Mouse (Mus musculus) urinary bladder, postnatal 10 days (tissue): Measurements from ENCODE around the gene Cox11.
A peak's percentile ranks its signal among the peaks of the same experiment; 100 is the strongest.

Experiments
- DNase-seq: peaks from one replicate; pipeline ENCODE4 v3.0.0; 2022; ENCODE audit warnings: low spot score

The Cox11 gene

GRCm38 (mm10) chr11:90664345-90664986 lies 26.5 kb downstream of the Cox11 start:
- DNase-seq, result no peak

GRCm38 (mm10) chr11:90665161-90665560 lies 27.2 kb downstream of the Cox11 start:
- no peak for DNase-seq

DNA sequence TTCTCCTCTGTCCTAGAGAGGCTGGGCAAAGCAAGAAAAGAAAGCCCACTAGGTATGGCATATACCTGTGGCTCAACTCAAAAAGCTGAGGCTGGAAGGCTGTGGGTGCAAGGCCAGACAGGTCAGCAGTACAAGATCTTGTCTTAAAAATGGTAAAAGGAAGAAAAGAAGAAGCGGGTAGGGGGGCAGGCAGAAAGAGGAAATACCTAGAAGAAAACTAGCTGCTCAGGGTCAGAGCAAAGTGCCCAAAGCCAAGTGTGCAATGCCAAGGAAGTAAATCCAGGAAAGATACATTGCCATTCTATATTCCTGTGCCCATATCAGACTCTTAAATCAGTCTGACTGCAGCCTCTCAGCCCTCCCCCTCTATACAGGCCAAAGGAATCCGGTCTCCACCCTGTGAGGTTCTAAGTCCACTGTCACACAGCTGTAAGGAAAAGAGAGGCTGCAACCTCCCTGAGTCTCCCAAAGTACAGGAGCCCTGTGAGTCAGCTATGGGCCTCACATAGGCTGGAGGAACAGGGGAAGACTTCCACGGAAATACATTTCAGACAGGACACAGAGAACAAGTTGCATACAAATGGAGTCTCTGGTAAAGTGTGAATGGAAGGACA lies 28.3 kb downstream of the Cox11 start:
- no peak for DNase-seq

- no peak for DNase-seq
Measured at GRCm38 (mm10) chr11:90666916-90667315, 28.9 kb downstream of the Cox11 start.

DNA sequence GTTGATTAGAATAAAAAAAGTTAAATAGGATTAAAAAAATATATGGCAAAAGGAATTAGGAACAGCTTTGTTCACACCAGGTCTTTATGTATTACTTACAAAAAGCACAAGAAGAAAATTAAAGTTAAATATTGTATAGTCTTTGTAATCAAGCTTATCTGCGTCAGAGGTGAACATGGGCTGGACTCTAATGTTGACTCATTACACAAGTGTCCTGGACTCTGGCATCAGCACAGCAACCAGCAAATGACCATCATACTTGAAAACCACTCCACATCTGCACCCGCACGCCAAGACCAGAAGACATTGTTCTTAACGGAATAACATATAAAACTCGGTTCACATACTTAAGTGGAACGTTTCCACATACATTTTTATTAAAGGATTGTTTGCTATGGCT lies 29.4 kb downstream of the Cox11 start:
- DNase-seq, result no peak

GRCm38 (mm10) chr11:90675479-90676110 lies 37.6 kb downstream of the Cox11 start:
- DNase-seq, result no peak

GRCm38 (mm10) chr11:90677027-90677426 lies 39.1 kb downstream of the Cox11 start:
- no peak for DNase-seq

GRCm38 (mm10) chr11:90677771-90678288 lies 39.9 kb downstream of the Cox11 start:
- no peak for DNase-seq

DNA sequence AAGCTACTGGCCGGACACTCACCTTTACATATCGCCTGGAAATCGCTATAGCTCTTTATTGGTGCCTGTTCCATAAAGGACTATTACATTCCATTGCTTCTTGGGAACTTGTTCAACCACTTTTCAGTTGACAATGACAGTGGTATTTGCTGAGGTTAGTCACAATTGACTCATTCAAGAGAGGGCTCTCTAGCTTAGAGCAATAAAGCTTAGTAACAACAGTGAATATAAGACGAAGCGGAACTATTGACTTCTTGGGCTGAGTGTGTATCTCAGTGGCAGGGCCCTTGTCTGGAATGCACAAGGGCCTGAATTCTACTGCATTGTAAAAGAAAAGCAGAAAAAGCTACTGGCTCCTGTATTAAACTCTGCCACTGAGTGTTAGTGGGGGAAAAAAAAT lies 40.6 kb downstream of the Cox11 start:
- DNase-seq, result no peak

- no peak for DNase-seq
Measured at GRCm38 (mm10) chr11:90681171-90681570, 43.2 kb downstream of the Cox11 start.

GRCm38 (mm10) chr11:90684765-90685164 lies 46.8 kb downstream of the Cox11 start:
- DNase-seq, result no peak

DNA sequence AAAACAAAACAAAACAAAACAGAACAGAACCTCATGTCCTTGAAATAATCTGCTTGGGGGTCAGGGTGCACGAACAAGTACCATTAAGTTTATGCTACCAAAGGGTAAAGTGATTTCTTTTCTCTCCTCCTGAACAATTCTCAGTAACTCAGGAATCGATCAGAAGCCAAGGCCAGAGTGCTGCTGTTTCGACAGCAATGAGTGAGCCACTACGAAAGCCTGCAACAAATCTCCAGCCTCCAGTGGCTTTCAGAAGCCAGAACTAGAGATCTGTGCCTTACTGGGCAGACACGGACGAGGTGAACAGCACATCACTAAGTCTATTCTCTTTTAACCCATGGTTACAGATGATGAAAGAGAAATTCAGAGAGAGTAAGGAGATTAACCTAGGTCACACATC lies 47.2 kb downstream of the Cox11 start:
- DNase-seq, result no peak

DNA sequence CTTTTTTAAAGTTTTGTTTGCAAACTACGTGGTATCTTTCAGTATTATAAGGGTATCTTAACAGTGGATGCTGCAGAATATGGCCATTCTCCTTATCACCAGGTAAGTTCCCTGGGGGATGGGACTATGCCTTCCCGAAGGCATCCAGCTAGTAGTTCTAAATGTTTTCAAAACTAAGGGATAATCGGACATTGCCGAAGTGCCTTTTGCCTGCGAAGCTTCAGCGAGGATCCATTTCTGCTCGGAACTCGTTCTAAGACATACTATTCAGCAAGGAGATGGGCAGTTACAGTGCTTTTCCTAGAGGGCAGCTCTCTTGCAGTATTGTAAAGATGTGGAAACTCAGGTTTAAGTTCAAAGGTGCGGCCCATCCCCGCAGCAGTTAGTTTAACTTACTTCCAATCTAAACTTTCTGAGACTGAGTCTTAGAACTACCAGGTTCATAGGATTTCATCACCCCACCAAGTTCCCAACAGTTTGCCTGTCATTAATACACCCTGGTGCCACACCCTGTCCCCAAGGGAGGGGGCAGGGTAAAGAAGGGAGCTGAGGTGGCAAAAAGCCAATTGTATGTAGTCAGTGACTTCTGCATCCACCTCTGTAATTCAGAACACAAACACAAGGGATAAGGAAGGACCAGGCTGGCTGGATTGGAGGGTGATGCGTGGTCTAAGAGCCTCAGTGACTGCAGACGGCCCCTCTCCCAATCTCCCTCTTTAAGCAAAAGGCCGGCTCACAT lies 48.5 kb downstream of the Cox11 start:
- DNase-seq, result no peak

- no peak for DNase-seq
Measured at GRCm38 (mm10) chr11:90687040-90687439, 49.1 kb downstream of the Cox11 start.

GRCm38 (mm10) chr11:90687460-90688416 lies 49.8 kb downstream of the Cox11 start, which contains the start of gene Tom1l1:
Gene Tom1l1 (minus strand): TSS chr11:90688366.
- DNase-seq, result peak; percentile 16

DNA sequence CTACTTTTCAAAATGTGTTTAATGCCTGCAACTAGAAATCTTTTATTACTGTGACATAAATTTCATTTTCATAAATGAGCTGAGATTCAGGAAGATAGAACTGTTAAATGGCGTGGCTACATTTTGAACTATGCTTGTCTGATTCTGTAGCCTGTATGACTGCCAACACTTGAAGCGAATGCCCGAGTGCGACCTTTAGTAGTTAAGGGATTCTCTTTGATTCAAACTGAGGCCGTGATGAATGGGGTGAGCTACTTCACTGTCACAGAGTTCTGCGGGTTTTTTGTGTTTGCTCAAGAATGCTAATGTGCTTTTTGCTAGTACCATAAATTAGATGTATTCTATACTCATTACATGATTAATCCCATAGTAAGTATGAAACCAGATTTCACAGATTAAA lies 52.4 kb downstream of the Cox11 start:
- no peak for DNase-seq

GRCm38 (mm10) chr11:90694206-90694605 lies 56.2 kb downstream of the Cox11 start:
- no peak for DNase-seq
